Mouse (Mus musculus): ENCODE data around the gene Clba1.

- TF ChIP-seq POLR2A (IDR thresholded peaks at IDR 0.05; ENCODE audit: borderline replicate concordance, extremely low read depth, low read depth, low read length) (no peak), CTCF (IDR thresholded peaks at IDR 0.05; ENCODE audit: insufficient read depth, low read length) (no peak)
Measured at GRCm38 (mm10) chr12:112853050-112853729, 44.5 kb downstream of the Clba1 start.

Measured in lung, adult 2 months (tissue).